ENCODE assay signal across 9 mouse cellular contexts in genomic region chr14:24530228-24530627, GRCm38 (mm10). TPM values are rescaled to one million over a fixed set of nuclear protein-coding genes. Genes with fewer than 3 reads are reported as not detected.
DNase-seq lines count a peak whose midpoint lies in the region; ATAC-seq and TF ChIP-seq lines count a peak whose summit lies in the region.
"Had no signal": no experiment of that assay in that cellular context is flagged by ENCODE, and none has a peak within 500 bp of the region (broad histone marks: within the 10 kb centered on the region; RNA-seq: fewer than 3 reads in every experiment).

No protein-coding gene starts in this region.

- H3K27ac ChIP-seq in heart, embryonic 14.5 days (replicated peaks in 1 of 2; ENCODE audit: control insufficient read depth in 1 of 2, insufficient read depth in 1 of 2, low read depth in 2 of 2, low read length in 2 of 2): no peak overlapping the region
- no peak overlapping the region for H3K27ac ChIP-seq in embryonic facial prominence, embryonic 14.5 days (replicated peaks; ENCODE audit: low read depth, low read length)
- H3K27ac ChIP-seq in kidney, postnatal 0 days: no peak overlapping the region
- H3K27ac ChIP-seq in neural tube, embryonic 12.5 days: no peak overlapping the region

- H3K9me3 ChIP-seq in heart, embryonic 14.5 days (ENCODE audit: control insufficient read depth, low read length): no peaks in the 10 kb centered on the region
- no peaks in the 10 kb centered on the region for H3K9me3 ChIP-seq in embryonic facial prominence, embryonic 14.5 days (ENCODE audit: control insufficient read depth, low read length)
- no peaks in the 10 kb centered on the region for H3K9me3 ChIP-seq in kidney, postnatal 0 days (replicated peaks; ENCODE audit: low read length)
- H3K9me3 ChIP-seq in neural tube, embryonic 12.5 days: no peaks in the 10 kb centered on the region

- H3K9ac ChIP-seq in heart, embryonic 14.5 days (ENCODE audit: low read length): no peak overlapping the region
- no peak overlapping the region for H3K9ac ChIP-seq in embryonic facial prominence, embryonic 14.5 days (ENCODE audit: low read depth, low read length)
- no peak overlapping the region for H3K9ac ChIP-seq in kidney, postnatal 0 days (ENCODE audit: low read depth, low read length)
- no peak overlapping the region for H3K9ac ChIP-seq in neural tube, embryonic 12.5 days

- ATAC-seq in heart, embryonic 14.5 days (ENCODE audit: insufficient number of reproducible peaks, insufficient read depth, low FRiP score, low read depth): no peak
- ATAC-seq in embryonic facial prominence, embryonic 14.5 days (ENCODE audit: low read depth): peak; percentile 89
- ATAC-seq in kidney, postnatal 0 days (replicated peaks; ENCODE audit: low FRiP score, low read depth): 0 out of 2 replicates have a peak, but pooled peaks have one; percentile 40
- peak; percentile 73 for ATAC-seq in neural tube, embryonic 12.5 days (ENCODE audit: low FRiP score, low read depth)
- ATAC-seq in erythroblast, adult 5-6 weeks (replicated peaks; ENCODE audit: low FRiP score, poor library complexity, severe bottlenecking): no peak
- no peak for ATAC-seq in activated CD4-positive, CD25-positive, alpha-beta regulatory T cell, adult 4 months

- H3K4me2 ChIP-seq in heart, embryonic 14.5 days (ENCODE audit: low read length): 0 out of 2 replicates have a peak overlapping the region, but pooled peaks have one; percentile 14
- H3K4me2 ChIP-seq in embryonic facial prominence, embryonic 14.5 days (ENCODE audit: low read depth, low read length): 0 out of 2 replicates have a peak overlapping the region, but pooled peaks have one; percentile 0
- H3K4me2 ChIP-seq in kidney, postnatal 0 days (ENCODE audit: low read length): peak overlapping the region; percentile 17; the same call in 1 of the 2 replicates
- peak overlapping the region; percentile 26 for H3K4me2 ChIP-seq in neural tube, embryonic 12.5 days (replicated peaks)

- no peak for TF ChIP-seq CTCF in kidney, postnatal 0 days (IDR thresholded peaks at IDR 0.05; ENCODE audit: low read depth)

- H3K27me3 ChIP-seq in heart, embryonic 14.5 days (ENCODE audit: control insufficient read depth, insufficient read depth, low read length): no peaks in the 10 kb centered on the region
- H3K27me3 ChIP-seq in embryonic facial prominence, embryonic 14.5 days (replicated peaks; ENCODE audit: control insufficient read depth, insufficient read depth, low read length): no peaks in the 10 kb centered on the region
- H3K27me3 ChIP-seq in kidney, postnatal 0 days (ENCODE audit: insufficient read depth, low read length): no peaks in the 10 kb centered on the region
- no peaks in the 10 kb centered on the region for H3K27me3 ChIP-seq in neural tube, embryonic 12.5 days (replicated peaks)

- H3K36me3 ChIP-seq in heart, embryonic 14.5 days (ENCODE audit: control insufficient read depth, insufficient read depth, low read length): no peaks in the 10 kb centered on the region
- no peaks in the 10 kb centered on the region for H3K36me3 ChIP-seq in embryonic facial prominence, embryonic 14.5 days (ENCODE audit: control insufficient read depth, insufficient read depth, low read length)
- H3K36me3 ChIP-seq in kidney, postnatal 0 days (ENCODE audit: insufficient read depth, low read length): no peaks in the 10 kb centered on the region
- H3K36me3 ChIP-seq in neural tube, embryonic 12.5 days: no peaks in the 10 kb centered on the region

- DNase-seq in heart, postnatal 4 days: no peak
- DNase-seq in embryonic facial prominence, embryonic 14.5 days (ENCODE audit: low spot score): peak; percentile 80
- peak; percentile 26 for DNase-seq in kidney, postnatal 0 days (ENCODE audit: low spot score)
- no peak for DNase-seq in ovary, postnatal 10 days (ENCODE audit: low spot score)

- H3K4me1 ChIP-seq in heart, embryonic 14.5 days (ENCODE audit: control insufficient read depth in 2 of 2, insufficient read depth in 2 of 2, low read length in 2 of 2): peaks cover 4 to 7% of the 10 kb centered on the region in 2 experiments; a peak in 3 of 4 replicates
- H3K4me1 ChIP-seq in embryonic facial prominence, embryonic 14.5 days (ENCODE audit: control insufficient read depth, insufficient read depth, low read length): peaks cover 10% of the 10 kb centered on the region; the same call in 1 of the 2 replicates
- peaks cover 4% of the 10 kb centered on the region; the same call in 1 of the 2 replicates for H3K4me1 ChIP-seq in kidney, postnatal 0 days (replicated peaks; ENCODE audit: insufficient read depth, low read length)
- H3K4me1 ChIP-seq in neural tube, embryonic 12.5 days: peaks cover 50% of the 10 kb centered on the region
- H3K4me1 ChIP-seq: megakaryocyte, embryonic 14.5 days had no signal

- WGBS in heart, embryonic 14.5 days: 6% methylated on average over 6 of the region's 6 CpGs
- under 1% methylated on average over 6 of the region's 6 CpGs for WGBS in embryonic facial prominence, embryonic 14.5 days
- 6% methylated on average over 6 of the region's 6 CpGs for WGBS in kidney, postnatal 0 days
- 2% methylated on average over 6 of the region's 6 CpGs for WGBS in neural tube, embryonic 12.5 days

- no peak overlapping the region for H3K4me3 ChIP-seq in heart, embryonic 14.5 days (ENCODE audit: control insufficient read depth in 1 of 2, insufficient read depth in 1 of 2, low read depth in 1 of 2, low read length in 2 of 2)
- H3K4me3 ChIP-seq in embryonic facial prominence, embryonic 14.5 days (ENCODE audit: low read depth, low read length): no peak overlapping the region
- H3K4me3 ChIP-seq in kidney, postnatal 0 days (replicated peaks; ENCODE audit: low read depth, low read length): no peak overlapping the region
- H3K4me3 ChIP-seq in neural tube, embryonic 12.5 days: no peak overlapping the region
- H3K4me3 ChIP-seq: megakaryocyte, embryonic 14.5 days had no signal

RNA-seq across cellular contexts. Expression of gene Rps24, which starts 43.3 kb away (rescaled TPM):
- 789 and 845 TPM in 2 replicates for polyA plus RNA-seq in heart, embryonic 14.5 days (2014; fragmentation: Nextera tagmentation; extraction: Ambion mirVana)
- 1,000 to 10,000 TPM; 1,182 to 1,239 TPM for total RNA-seq in heart, postnatal 4 days (2021)
- 1,276 and 1,392 TPM in 2 replicates for polyA plus RNA-seq in embryonic facial prominence, embryonic 14.5 days (2014; fragmentation: Nextera tagmentation; extraction: Ambion mirVana)
- 1,278 and 1,460 TPM in 2 replicates for polyA plus RNA-seq in kidney, postnatal 0 days (2015; fragmentation: Nextera tagmentation; extraction: Ambion mirVana)
- 871 and 874 TPM in 2 replicates for polyA plus RNA-seq in neural tube, embryonic 12.5 days (2016; fragmentation: Nextera tagmentation; extraction: Ambion mirVana)
- total RNA-seq in erythroblast, adult 5-6 weeks (2015; ENCODE audit: low replicate concordance): 843 and 907 TPM in 2 replicates
- total RNA-seq in erythroblast, adult 5-6 weeks (2017; ENCODE audit: low replicate concordance): 584 and 753 TPM in 2 replicates
- polyA plus RNA-seq in activated CD4-positive, CD25-positive, alpha-beta regulatory T cell, adult 4 months (2017; shearing (Covaris generic)): 1,000 to 10,000 TPM; 2,170 to 2,602 TPM

RNA-seq across cellular contexts. Expression of gene Polr3a, which starts 43.4 kb away (rescaled TPM):
- polyA plus RNA-seq in heart, embryonic 14.5 days (2014; fragmentation: Nextera tagmentation; extraction: Ambion mirVana): 11.8 and 13.3 TPM in 2 replicates
- total RNA-seq in heart, postnatal 4 days (2021): 10 to 100 TPM; 16.8 to 17.7 TPM
- polyA plus RNA-seq in embryonic facial prominence, embryonic 14.5 days (2014; fragmentation: Nextera tagmentation; extraction: Ambion mirVana): 14.6 and 14.9 TPM in 2 replicates
- 11.0 and 11.5 TPM in 2 replicates for polyA plus RNA-seq in kidney, postnatal 0 days (2015; fragmentation: Nextera tagmentation; extraction: Ambion mirVana)
- 20.8 and 21.9 TPM in 2 replicates for polyA plus RNA-seq in neural tube, embryonic 12.5 days (2016; fragmentation: Nextera tagmentation; extraction: Ambion mirVana)
- total RNA-seq in erythroblast, adult 5-6 weeks (2015; ENCODE audit: low replicate concordance): 1.3 and 3.1 TPM in 2 replicates
- total RNA-seq in erythroblast, adult 5-6 weeks (2017; ENCODE audit: low replicate concordance): 1.5 and 5.3 TPM in 2 replicates
- polyA plus RNA-seq in activated CD4-positive, CD25-positive, alpha-beta regulatory T cell, adult 4 months (2017; shearing (Covaris generic)): 10 to 100 TPM; 13.7 to 15.9 TPM

Comparison
In these comparisons a context has a peak if more than half of its experiments do, and no peak if none do; other contexts are left out.
1. ATAC-seq: peak in embryonic facial prominence, embryonic 14.5 days (single experiment), kidney, postnatal 0 days (single experiment) and neural tube, embryonic 12.5 days (single experiment); none in heart, embryonic 14.5 days (single experiment), erythroblast, adult 5-6 weeks (single experiment) and activated CD4-positive, CD25-positive, alpha-beta regulatory T cell, adult 4 months (single experiment).
2. DNase-seq: peak in embryonic facial prominence, embryonic 14.5 days (single experiment) and kidney, postnatal 0 days (single experiment); none in heart, postnatal 4 days (single experiment) and ovary, postnatal 10 days (single experiment).
3. Peak in every context shown above with its lines, with median percentiles within 50 percentile points of each other: H3K4me2 ChIP-seq.